Mouse (Mus musculus): ENCODE measurements around the gene Gm28048. TPM values are rescaled to one million over a fixed set of nuclear protein-coding genes. Genes with fewer than 3 reads are reported as not detected.

Gm28048 gene
- polyA plus RNA-seq, 1 experiment from 2014 or later, result 4.4 TPM

- no peak for DNase-seq (ENCODE audit: extremely low spot score, low spot score)
- no peak overlapping the region for H3K27ac ChIP-seq
- no peaks in the 10 kb centered on the region for H3K4me1 ChIP-seq
- 0 out of 2 replicates have a peak, but pooled peaks cover 6% of the 10 kb centered on the region for H3K36me3 ChIP-seq (replicated peaks)
- WGBS, result 92% methylated on average over 8 of the region's 8 CpGs
- no peak overlapping the region for H3K4me3 ChIP-seq
- H3K9me3 ChIP-seq, result no peaks in the 10 kb centered on the region
- no peaks in the 10 kb centered on the region for H3K27me3 ChIP-seq (ENCODE audit: poor library complexity, severe bottlenecking)
These were observed 53.2 kb downstream of the Gm28048 start for GRCm38 (mm10) chr11:22928586-22929169.

GRCm38 (mm10) chr11:22923606-22924005, 58.3 kb downstream of the Gm28048 start:
- H3K27me3 ChIP-seq (ENCODE audit: poor library complexity, severe bottlenecking), result no peaks in the 10 kb centered on the region
- WGBS, result 68% methylated on average over 2 of the region's 2 CpGs

DNA sequence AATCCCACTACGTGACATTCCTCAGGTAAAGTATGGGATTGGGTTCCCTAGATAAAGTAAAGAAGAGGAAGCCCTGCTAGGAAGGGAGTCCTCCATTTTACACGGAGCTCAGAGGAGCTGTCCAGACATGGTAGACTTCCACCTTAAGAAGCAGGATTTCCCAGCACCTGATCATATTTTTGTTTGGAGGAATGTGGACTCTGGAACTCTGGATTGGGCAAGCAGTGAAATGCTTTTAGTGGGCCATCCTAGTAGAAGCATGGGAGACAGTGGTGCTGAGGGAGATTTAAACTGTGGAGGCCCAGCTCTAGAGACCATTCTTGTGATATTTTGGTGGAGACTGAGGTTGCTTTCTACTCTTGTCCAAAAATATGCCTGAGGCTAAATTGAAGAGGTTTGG, 59.3 kb downstream of the Gm28048 start:
- Histone ChIP-seq H3K4me1 (0 out of 2 replicates have a peak, but pooled peaks cover 8% of the 10 kb centered on the region), H3K36me3 (replicated peaks) (peaks cover under 1% of the 10 kb centered on the region; the same call in 1 of the 2 replicates), H3K27ac (no peak overlapping the region), H3K9me3 (no peaks in the 10 kb centered on the region), H3K27me3 (ENCODE audit: poor library complexity, severe bottlenecking) (no peaks in the 10 kb centered on the region), H3K4me3 (no peak overlapping the region)
- WGBS, result 91% methylated on average over 2 of the region's 2 CpGs
- DNase-seq (ENCODE audit: extremely low spot score, low spot score), result no peak

More at GRCm38 (mm10) chr11:22923606-22924005, 58.3 kb downstream of the Gm28048 start:
- no peak overlapping the region for H3K27ac ChIP-seq
- no peak for DNase-seq (ENCODE audit: extremely low spot score, low spot score)
- H3K4me1 ChIP-seq, result no peaks in the 10 kb centered on the region
- no peaks in the 10 kb centered on the region for H3K9me3 ChIP-seq
- H3K4me3 ChIP-seq, result no peak overlapping the region
- no peaks in the 10 kb centered on the region for H3K36me3 ChIP-seq (replicated peaks)

DNA sequence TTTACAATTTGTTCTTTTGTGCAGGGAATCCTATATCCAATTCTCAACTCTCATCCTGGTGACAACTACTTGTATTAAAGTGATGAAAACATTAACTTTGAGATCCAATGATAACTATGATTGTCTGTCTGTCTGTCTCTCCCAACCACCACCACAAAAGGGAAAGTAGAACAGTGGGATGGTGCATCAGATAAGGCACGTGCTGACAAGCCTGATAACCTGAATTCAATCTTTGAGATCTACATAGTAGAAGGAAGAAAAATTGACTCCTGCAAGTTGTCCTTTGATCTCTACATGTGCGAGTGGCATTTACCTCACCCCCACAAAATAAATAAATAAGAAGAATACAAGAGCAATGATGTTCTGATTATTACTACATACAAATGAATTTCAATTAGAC, 62.6 kb downstream of the Gm28048 start:
- no peaks in the 10 kb centered on the region for H3K9me3 ChIP-seq
- no peak overlapping the region for H3K4me3 ChIP-seq
- peaks cover 5% of the 10 kb centered on the region; the same call in 1 of the 2 replicates for H3K36me3 ChIP-seq (replicated peaks)
- no peak for DNase-seq (ENCODE audit: extremely low spot score, low spot score)
- 91% methylated on average over 2 of the region's 2 CpGs for WGBS
- H3K27ac ChIP-seq, result no peak overlapping the region
- H3K27me3 ChIP-seq (ENCODE audit: poor library complexity, severe bottlenecking), result no peaks in the 10 kb centered on the region
- H3K4me1 ChIP-seq, result 0 out of 2 replicates have a peak, but pooled peaks cover 8% of the 10 kb centered on the region

DNA sequence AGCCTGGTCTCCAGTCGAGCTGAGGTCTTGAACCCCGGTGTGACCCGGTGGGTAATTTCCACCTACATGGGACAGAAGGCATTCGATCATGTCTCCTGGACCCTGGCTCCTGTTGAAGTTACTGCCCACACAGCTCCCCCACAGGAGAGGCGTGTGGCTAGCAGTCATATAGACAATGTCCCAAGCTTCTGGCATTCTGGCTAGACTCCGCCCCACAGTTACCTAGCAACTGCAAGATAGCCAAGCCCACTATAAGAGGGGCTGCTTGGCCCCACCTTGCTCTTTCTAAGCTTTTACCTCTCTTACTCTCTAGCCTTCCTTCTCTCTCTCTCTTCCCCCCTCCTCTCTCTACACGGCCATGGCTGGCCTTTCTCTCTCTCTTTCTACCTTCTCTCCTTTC, 64.1 kb downstream of the Gm28048 start:
- no peak for DNase-seq (ENCODE audit: extremely low spot score, low spot score)
- Histone ChIP-seq H3K4me1 (0 out of 2 replicates have a peak, but pooled peaks cover 8% of the 10 kb centered on the region), H3K27ac (no peak overlapping the region), H3K9me3 (no peaks in the 10 kb centered on the region), H3K4me3 (no peak overlapping the region), H3K27me3 (ENCODE audit: poor library complexity, severe bottlenecking) (no peaks in the 10 kb centered on the region), H3K36me3 (replicated peaks) (peaks cover 5% of the 10 kb centered on the region; the same call in 1 of the 2 replicates)
- WGBS, result 90% methylated on average over 7 of the region's 7 CpGs

GRCm38 (mm10) chr11:22913744-22914143, 68.1 kb downstream of the Gm28048 start:
- 90% methylated on average over 4 of the region's 4 CpGs for WGBS
- 0 out of 2 replicates have a peak, but pooled peaks cover 8% of the 10 kb centered on the region for H3K4me1 ChIP-seq
- no peak overlapping the region for H3K4me3 ChIP-seq
- H3K27me3 ChIP-seq (ENCODE audit: poor library complexity, severe bottlenecking), result no peaks in the 10 kb centered on the region
- H3K36me3 ChIP-seq (replicated peaks), result peaks cover 5% of the 10 kb centered on the region; the same call in 1 of the 2 replicates
- no peak for DNase-seq (ENCODE audit: extremely low spot score, low spot score)
- no peak overlapping the region for H3K27ac ChIP-seq
- H3K9me3 ChIP-seq, result no peaks in the 10 kb centered on the region

- H3K4me3 ChIP-seq, result no peak overlapping the region
- no peaks in the 10 kb centered on the region for H3K4me1 ChIP-seq
- no peak for DNase-seq (ENCODE audit: extremely low spot score, low spot score)
- no peaks in the 10 kb centered on the region for H3K9me3 ChIP-seq
- H3K27ac ChIP-seq, result no peak overlapping the region
- WGBS, result 90% methylated on average over 7 of the region's 7 CpGs
- no peaks in the 10 kb centered on the region for H3K36me3 ChIP-seq (replicated peaks)
- H3K27me3 ChIP-seq (ENCODE audit: poor library complexity, severe bottlenecking), result no peaks in the 10 kb centered on the region
These were observed 70.1 kb downstream of the Gm28048 start for GRCm38 (mm10) chr11:22911831-22912230.

GRCm38 (mm10) chr11:22906453-22906865, 75.4 kb downstream of the Gm28048 start:
- DNase-seq (ENCODE audit: extremely low spot score, low spot score), result no peak
- no peaks in the 10 kb centered on the region for H3K27me3 ChIP-seq (ENCODE audit: poor library complexity, severe bottlenecking)
- H3K4me3 ChIP-seq, result no peak overlapping the region

GRCm38 (mm10) chr11:22902923-22903322, 79.0 kb downstream of the Gm28048 start:
- no peak for DNase-seq (ENCODE audit: extremely low spot score, low spot score)
- Histone ChIP-seq H3K4me3 (no peak overlapping the region), H3K36me3 (replicated peaks) (peaks cover 19% of the 10 kb centered on the region), H3K4me1 (no peaks in the 10 kb centered on the region), H3K9me3 (no peaks in the 10 kb centered on the region), H3K27me3 (ENCODE audit: poor library complexity, severe bottlenecking) (no peaks in the 10 kb centered on the region), H3K27ac (no peak overlapping the region)
- 95% methylated on average over 2 of the region's 2 CpGs for WGBS

More at GRCm38 (mm10) chr11:22906453-22906865, 75.4 kb downstream of the Gm28048 start:
- no peaks in the 10 kb centered on the region for H3K36me3 ChIP-seq (replicated peaks)
- no peaks in the 10 kb centered on the region for H3K9me3 ChIP-seq
- H3K4me1 ChIP-seq, result no peaks in the 10 kb centered on the region
- no peak overlapping the region for H3K27ac ChIP-seq

- H3K4me1 ChIP-seq, result no peaks in the 10 kb centered on the region
- H3K9me3 ChIP-seq, result no peaks in the 10 kb centered on the region
- no peak overlapping the region for H3K4me3 ChIP-seq
- H3K27ac ChIP-seq, result no peak overlapping the region
- DNase-seq (ENCODE audit: extremely low spot score, low spot score), result no peak
- no peaks in the 10 kb centered on the region for H3K27me3 ChIP-seq (ENCODE audit: poor library complexity, severe bottlenecking)
- H3K36me3 ChIP-seq (replicated peaks), result peaks cover 19% of the 10 kb centered on the region
- 89% methylated on average over 3 of the region's 3 CpGs for WGBS
These were observed 81.8 kb downstream of the Gm28048 start for GRCm38 (mm10) chr11:22900041-22900440.

GRCm38 (mm10) chr11:22897642-22898041, 84.2 kb downstream of the Gm28048 start:
- H3K9me3 ChIP-seq, result no peaks in the 10 kb centered on the region
- H3K4me3 ChIP-seq, result no peak overlapping the region
- peaks cover 19% of the 10 kb centered on the region for H3K36me3 ChIP-seq (replicated peaks)
- H3K27me3 ChIP-seq (ENCODE audit: poor library complexity, severe bottlenecking), result no peaks in the 10 kb centered on the region
- no peak overlapping the region for H3K27ac ChIP-seq
- no peaks in the 10 kb centered on the region for H3K4me1 ChIP-seq
- 94% methylated on average over 4 of the region's 4 CpGs for WGBS
- no peak for DNase-seq (ENCODE audit: extremely low spot score, low spot score)

DNA sequence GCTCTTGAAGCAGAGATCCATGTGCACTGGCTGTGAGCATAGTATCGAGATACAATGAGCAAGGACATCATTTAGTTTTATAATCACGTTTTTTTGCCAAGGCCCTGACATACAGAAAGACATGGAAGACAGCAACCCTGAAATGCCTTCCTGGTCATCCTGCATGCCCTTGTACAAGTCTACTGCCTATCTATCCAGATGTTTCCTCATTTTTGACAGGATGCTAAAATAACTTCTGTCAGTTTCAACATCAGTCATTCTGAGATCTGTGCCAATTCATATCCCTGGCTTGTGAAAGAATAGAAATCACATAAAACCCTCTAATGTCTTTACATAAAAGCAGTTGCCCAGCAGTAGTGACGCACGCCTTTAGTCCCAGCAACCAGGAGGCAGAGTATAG, 84.8 kb downstream of the Gm28048 start:
- no peaks in the 10 kb centered on the region for H3K27me3 ChIP-seq (ENCODE audit: poor library complexity, severe bottlenecking)
- DNase-seq (ENCODE audit: extremely low spot score, low spot score), result no peak
- H3K4me1 ChIP-seq, result no peaks in the 10 kb centered on the region
- H3K36me3 ChIP-seq (replicated peaks), result peaks cover 19% of the 10 kb centered on the region
- H3K9me3 ChIP-seq, result no peaks in the 10 kb centered on the region
- no peak overlapping the region for H3K4me3 ChIP-seq
- WGBS, result 95% methylated on average over 4 of the region's 4 CpGs
- no peak overlapping the region for H3K27ac ChIP-seq

DNA sequence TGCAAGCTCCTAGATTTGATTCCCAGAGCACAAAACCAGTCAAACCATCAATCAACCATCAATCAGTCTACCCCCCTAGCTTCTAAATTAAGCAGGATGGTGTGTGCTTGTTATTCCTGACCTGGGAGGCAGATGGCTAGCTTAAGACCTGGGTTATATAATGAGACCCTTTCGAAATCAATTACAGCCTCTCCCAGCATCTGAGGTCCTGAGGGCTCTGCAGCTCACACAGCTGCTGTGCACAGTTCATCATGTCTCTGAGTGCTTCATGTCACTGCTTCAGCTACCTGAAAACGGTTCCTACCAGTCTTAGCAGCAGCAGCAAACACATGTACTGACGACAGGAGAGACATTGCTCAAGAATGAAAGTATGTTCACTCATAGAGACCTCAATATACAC, 88.8 kb downstream of the Gm28048 start:
- no peak for DNase-seq (ENCODE audit: extremely low spot score, low spot score)
- Histone ChIP-seq H3K9me3 (no peaks in the 10 kb centered on the region), H3K36me3 (replicated peaks) (peaks cover under 1% of the 10 kb centered on the region; the same call in 1 of the 2 replicates), H3K4me1 (no peaks in the 10 kb centered on the region), H3K27me3 (ENCODE audit: poor library complexity, severe bottlenecking) (no peaks in the 10 kb centered on the region), H3K4me3 (no peak overlapping the region), H3K27ac (no peak overlapping the region)
- WGBS, result 75% methylated on average over 3 of the region's 3 CpGs
